Mouse (Mus musculus) kidney, postnatal 0 days (tissue): ENCODE data around the gene Zfhx2. TPM values are rescaled to one million over a fixed set of nuclear protein-coding genes. Genes with fewer than 3 reads are reported as not detected.

Experiments
- ATAC-seq: fragments of 200-750 bp; cut with Nextera tagmentation; replicated peaks from 2 replicates; pipeline ENCODE4 v1.8.0; 2017; ENCODE audit warnings: low read depth, moderate number of reproducible peaks, moderate TSS enrichment, moderate library complexity; ENCODE audit not compliant: low FRiP score
- DNase-seq: peaks from one replicate; pipeline ENCODE4 v3.0.0-alpha.2; 2016; ENCODE audit warnings: low spot score
- H3K27ac ChIP-seq: fragments of 300-500 bp; sonication (generic); 2 replicates; pipeline ENCODE4 v1.5.1; 2014; ENCODE audit warnings: mild to moderate bottlenecking
- H3K27me3 ChIP-seq: fragments of 300-500 bp; sonication (generic); 2 replicates; pipeline ENCODE4 v1.6.1; 2014; ENCODE audit warnings: low read length, mixed read lengths; ENCODE audit not compliant: insufficient read depth
- H3K36me3 ChIP-seq: fragments of 300-500 bp; sonication (generic); 2 replicates; pipeline ENCODE4 v1.6.1; 2014; ENCODE audit warnings: low read length, mixed read lengths; ENCODE audit not compliant: insufficient read depth
- H3K4me1 ChIP-seq: fragments of 300-500 bp; sonication (generic); replicated peaks from 2 replicates; pipeline ENCODE4 v1.6.1; 2014; ENCODE audit warnings: antibody characterized with exemption, low read length, mixed read lengths; ENCODE audit not compliant: insufficient read depth
- H3K4me2 ChIP-seq: fragments of 300-500 bp; sonication (generic); 2 replicates; pipeline ENCODE4 v1.6.1; 2014; ENCODE audit warnings: mild to moderate bottlenecking, low read length, moderate library complexity, mixed read lengths
- H3K4me3 ChIP-seq: fragments of 300-500 bp; sonication (generic); replicated peaks from 2 replicates; pipeline ENCODE4 v1.5.1; 2014; ENCODE audit warnings: low read depth, low read length
- H3K9ac ChIP-seq: fragments of 300-500 bp; sonication (generic); 2 replicates; pipeline ENCODE4 v1.6.1; 2014; ENCODE audit warnings: low read depth, low read length
- H3K9me3 ChIP-seq: fragments of 300-500 bp; sonication (generic); replicated peaks from 2 replicates; pipeline ENCODE4 v1.6.1; 2016; ENCODE audit warnings: low read length, inconsistent platforms, mixed read lengths
- CTCF ChIP-seq: IDR thresholded peaks from 2 replicates; pipeline ENCODE4 v1.5.1; 2016; ENCODE audit warnings: antibody characterized with exemption, low read depth, mild to moderate bottlenecking, moderate library complexity
- WGBS: fragments of 180-500 bp; shearing (Covaris S2); extraction: QIAGEN DNeasy Blood & Tissue Kit; methylation state at CpG from one replicate; pipeline ENCODE4 v1.1.7; 2014; 5-methylcytosine and 5-hydroxymethylcytosine counted together
- polyA plus RNA-seq: library from polyadenylated mRNA; unstranded; fragments of >200 nt; fragmentation: Nextera tagmentation; extraction: Ambion mirVana; gene quantifications from 2 replicates; pipeline ENCODE4 v1.2.1, GENCODE M21; 2015

The Zfhx2 gene
- polyA plus RNA-seq, 1 experiment from 2014 or later, result 2.0 TPM

GRCm38 (mm10) chr14:55059931-55060330 lies 32.2 kb downstream of the Zfhx2 start:
- Histone ChIP-seq H3K27ac (no peak overlapping the region), H3K4me1 (peaks cover 6% of the 10 kb centered on the region; the same call in 1 of the 2 replicates), H3K4me2 (no peak overlapping the region), H3K27me3 (no peaks in the 10 kb centered on the region), H3K4me3 (no peak overlapping the region), H3K9me3 (no peaks in the 10 kb centered on the region), H3K9ac (no peak overlapping the region), H3K36me3 (no peaks in the 10 kb centered on the region)
- DNase-seq, result peak; percentile 27
- ATAC-seq, result 0 out of 2 replicates have a peak, but pooled peaks have one; percentile 68
- no peak for TF ChIP-seq CTCF
- 47% methylated on average over 5 of the region's 5 CpGs for WGBS

DNA sequence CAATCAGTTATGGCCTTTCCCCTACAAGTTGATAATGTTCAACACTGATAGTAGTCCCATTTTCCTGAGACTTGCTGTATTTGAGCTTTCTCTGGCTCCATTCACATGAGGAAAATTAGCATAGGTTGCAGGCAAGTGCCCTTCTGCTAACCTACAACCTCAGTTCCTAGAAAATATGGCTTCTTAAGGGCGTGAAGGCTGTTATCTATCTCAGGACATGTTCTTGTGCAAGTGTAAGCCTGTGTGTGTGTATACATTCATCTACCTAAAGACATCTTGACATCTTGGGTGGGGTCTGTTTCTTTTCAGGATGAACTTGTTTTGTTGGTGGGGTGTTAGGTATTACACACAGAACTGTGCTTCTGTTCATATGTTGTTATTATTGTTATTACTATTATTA lies 33.1 kb downstream of the Zfhx2 start:
- Histone ChIP-seq H3K9ac (no peak overlapping the region), H3K27me3 (no peaks in the 10 kb centered on the region), H3K4me2 (no peak overlapping the region), H3K9me3 (no peaks in the 10 kb centered on the region), H3K4me3 (no peak overlapping the region), H3K27ac (no peak overlapping the region), H3K4me1 (peaks cover 6% of the 10 kb centered on the region; the same call in 1 of the 2 replicates), H3K36me3 (no peaks in the 10 kb centered on the region)
- no peak for ATAC-seq
- no peak for TF ChIP-seq CTCF
- WGBS, result 85% methylated on average over 1 of the region's 1 CpGs
- no peak for DNase-seq

- H3K27me3 ChIP-seq, result no peaks in the 10 kb centered on the region
- H3K9me3 ChIP-seq, result no peaks in the 10 kb centered on the region
- H3K9ac ChIP-seq, result no peak overlapping the region
- no peak for DNase-seq
- no peak overlapping the region for H3K27ac ChIP-seq
- 71% methylated on average over 11 of the region's 11 CpGs for WGBS
- no peaks in the 10 kb centered on the region for H3K36me3 ChIP-seq
- no peak for ATAC-seq
- H3K4me3 ChIP-seq, result no peak overlapping the region
- H3K4me2 ChIP-seq, result no peak overlapping the region
- no peaks in the 10 kb centered on the region for H3K4me1 ChIP-seq
- TF ChIP-seq CTCF, result no peak
These were observed 36.8 kb downstream of the Zfhx2 start for GRCm38 (mm10) chr14:55055167-55055834.

DNA sequence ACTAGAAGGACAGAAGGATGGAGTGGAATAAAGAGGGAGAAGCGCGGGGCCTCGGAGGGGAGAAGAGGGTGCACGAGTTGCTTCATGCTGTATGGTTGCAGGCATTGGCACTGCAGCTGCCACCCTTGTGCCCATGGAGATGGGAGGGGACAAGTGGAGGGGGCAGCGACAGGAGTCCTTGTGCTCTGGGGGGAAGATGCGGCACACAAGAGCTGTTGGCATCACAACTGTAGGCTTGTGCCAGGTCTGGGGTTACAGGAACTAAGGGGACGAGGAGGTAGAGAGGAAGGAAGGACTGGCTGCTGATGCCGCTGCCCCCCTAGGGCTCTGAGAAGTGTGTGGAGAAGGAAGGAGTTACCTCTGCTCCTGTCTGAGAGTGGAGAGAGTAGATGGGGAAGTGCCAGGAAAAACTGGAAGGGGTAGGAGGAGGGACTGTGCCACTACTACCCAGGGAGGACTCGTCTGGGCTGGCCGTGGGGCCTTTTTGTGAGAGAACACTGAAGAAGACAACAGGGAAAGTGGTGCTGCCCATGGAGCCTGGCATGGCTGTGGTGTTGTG lies 37.9 kb downstream of the Zfhx2 start:
- TF ChIP-seq CTCF, result no peak

GRCm38 (mm10) chr14:55053708-55054190 lies 38.4 kb downstream of the Zfhx2 start:
- Histone ChIP-seq H3K27ac (no peak overlapping the region), H3K4me2 (no peak overlapping the region), H3K4me3 (no peak overlapping the region), H3K27me3 (no peaks in the 10 kb centered on the region), H3K4me1 (no peaks in the 10 kb centered on the region), H3K36me3 (no peaks in the 10 kb centered on the region), H3K9ac (no peak overlapping the region), H3K9me3 (no peaks in the 10 kb centered on the region)
- TF ChIP-seq CTCF, result no peak
- ATAC-seq (no peak), DNase-seq (no peak)
- WGBS, result 88% methylated on average over 17 of the region's 17 CpGs

More for the DNA sequence above, 37.9 kb downstream of the Zfhx2 start:
- H3K27ac ChIP-seq, result no peak overlapping the region
- ATAC-seq, result no peak
- no peaks in the 10 kb centered on the region for H3K27me3 ChIP-seq
- no peak overlapping the region for H3K4me2 ChIP-seq
- no peaks in the 10 kb centered on the region for H3K36me3 ChIP-seq
- H3K4me3 ChIP-seq, result no peak overlapping the region
- 88% methylated on average over 10 of the region's 10 CpGs for WGBS
- no peak overlapping the region for H3K9ac ChIP-seq
- H3K4me1 ChIP-seq, result no peaks in the 10 kb centered on the region
- H3K9me3 ChIP-seq, result no peaks in the 10 kb centered on the region
- no peak for DNase-seq

GRCm38 (mm10) chr14:55053050-55053449 lies 39.1 kb downstream of the Zfhx2 start:
- no peak overlapping the region for H3K27ac ChIP-seq
- H3K9ac ChIP-seq, result no peak overlapping the region
- no peaks in the 10 kb centered on the region for H3K4me1 ChIP-seq
- H3K9me3 ChIP-seq, result no peaks in the 10 kb centered on the region
- H3K27me3 ChIP-seq, result no peaks in the 10 kb centered on the region
- no peaks in the 10 kb centered on the region for H3K36me3 ChIP-seq
- H3K4me3 ChIP-seq, result no peak overlapping the region
- no peak for TF ChIP-seq CTCF
- 79% methylated on average over 4 of the region's 4 CpGs for WGBS
- DNase-seq (no peak), ATAC-seq (no peak)
- no peak overlapping the region for H3K4me2 ChIP-seq
